In the genomic region with DNA sequence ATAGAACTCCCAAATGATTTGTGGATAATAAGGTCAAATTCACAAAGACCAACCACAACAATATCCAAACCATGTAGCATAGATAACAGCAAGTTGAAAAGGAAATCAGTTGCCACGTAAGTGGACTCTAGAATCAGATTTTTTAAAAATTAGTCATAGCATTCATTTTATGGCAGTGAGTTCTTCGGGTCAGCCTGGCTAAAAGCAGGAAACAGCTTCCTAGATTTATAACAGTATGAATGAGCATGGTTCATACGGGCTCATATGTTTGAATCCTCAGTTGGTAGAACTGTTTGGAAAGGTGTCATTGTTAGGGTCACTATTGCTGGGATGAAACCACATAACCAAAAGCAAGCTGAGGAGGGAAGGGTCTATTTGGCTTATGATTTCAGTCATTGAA, we compare ENCODE assay signal across 12 mouse cellular contexts.
"Had no signal": no experiment of that assay in that cellular context is flagged by ENCODE, and none has a peak within 500 bp of the region (broad histone marks: within the 10 kb centered on the region; RNA-seq: fewer than 3 reads in every experiment).

No protein-coding gene starts in this region.

- H3K4me3 ChIP-seq: layer of hippocampus, adult 2 months; left cerebral cortex, adult 2 months; limb, embryonic 10.5 days; liver, embryonic 15.5 days; megakaryocyte, embryonic 14.5 days had no signal

- H3K27me3 ChIP-seq: megakaryocyte, embryonic 14.5 days had no signal

- DNase-seq: kidney, postnatal 4 days; lung, adult 2 months; lung, postnatal 4 days; midbrain, embryonic 14.5 days; right cerebral cortex, postnatal 14 days; thymus, postnatal 4 days had no signal

- H3K9ac ChIP-seq: liver, embryonic 15.5 days had no signal

- H3K36me3 ChIP-seq: limb, embryonic 10.5 days; liver, embryonic 15.5 days had no signal

- H3K27ac ChIP-seq: hindbrain, postnatal 0 days; layer of hippocampus, adult 2 months; left cerebral cortex, adult 2 months; limb, embryonic 10.5 days; liver, embryonic 15.5 days had no signal
